Mouse (Mus musculus) embryonic facial prominence, embryonic 11.5 days (tissue): ENCODE results near the gene Slc35f6. TPM values are rescaled to one million over a fixed set of nuclear protein-coding genes. Genes with fewer than 3 reads are reported as not detected.

Experiments
- ATAC-seq: fragments of 200-750 bp; cut with Nextera tagmentation; replicated peaks from 2 replicates; pipeline ENCODE4 v1.8.0; 2017; ENCODE audit warnings: low read depth; ENCODE audit not compliant: insufficient number of reproducible peaks, low FRiP score, low TSS enrichment
- DNase-seq: peaks from one replicate; pipeline ENCODE4 v3.0.0-alpha.2; 2015; ENCODE audit warnings: low spot score
- H3K27ac ChIP-seq: fragments of 300-500 bp; sonication (generic); replicated peaks from 2 replicates; pipeline ENCODE4 v1.5.1; 2014; ENCODE audit warnings: mild to moderate bottlenecking, low read depth, low read length, control low read depth
- H3K27me3 ChIP-seq: fragments of 300-500 bp; sonication (generic); 2 replicates; pipeline ENCODE4 v1.6.1; 2014; ENCODE audit warnings: mild to moderate bottlenecking, low read length, moderate library complexity, mixed read lengths; ENCODE audit not compliant: control insufficient read depth, insufficient read depth
- H3K36me3 ChIP-seq: fragments of 300-500 bp; sonication (generic); replicated peaks from 2 replicates; pipeline ENCODE4 v1.6.1; 2014; ENCODE audit warnings: low read depth, mild to moderate bottlenecking, low read length, moderate library complexity, mixed read lengths; ENCODE audit not compliant: control insufficient read depth, insufficient read depth
- H3K4me1 ChIP-seq: fragments of 300-500 bp; sonication (generic); 2 replicates; pipeline ENCODE4 v1.6.1; 2014; ENCODE audit warnings: low read length, mixed read lengths; ENCODE audit not compliant: control insufficient read depth, insufficient read depth
- H3K4me2 ChIP-seq: fragments of 300-500 bp; sonication (generic); 2 replicates; pipeline ENCODE4 v1.6.1; 2014; ENCODE audit warnings: low read depth, mild to moderate bottlenecking, control low read depth, low read length, moderate library complexity
- H3K4me3 ChIP-seq: fragments of 300-500 bp; sonication (generic); 2 replicates; pipeline ENCODE4 v1.5.1; 2014; ENCODE audit warnings: low read depth, low read length, control low read depth
- H3K9ac ChIP-seq: fragments of 300-500 bp; sonication (generic); replicated peaks from 2 replicates; pipeline ENCODE4 v1.6.1; 2014; ENCODE audit warnings: mild to moderate bottlenecking, control low read depth, low read length
- H3K9me3 ChIP-seq: fragments of 300-500 bp; sonication (generic); replicated peaks from 2 replicates; pipeline ENCODE4 v1.6.1; 2016; ENCODE audit warnings: mild to moderate bottlenecking, low read length, inconsistent platforms, mixed read lengths; ENCODE audit not compliant: control insufficient read depth
- WGBS: fragments of 180-500 bp; shearing (Covaris S2); extraction: QIAGEN DNeasy Blood & Tissue Kit; methylation state at CpG from one replicate; pipeline ENCODE4 v1.1.7; 2014; 5-methylcytosine and 5-hydroxymethylcytosine counted together
- polyA plus RNA-seq: library from polyadenylated mRNA; unstranded; fragments of >200 nt; fragmentation: Nextera tagmentation; extraction: Ambion mirVana; gene quantifications from 2 replicates; pipeline ENCODE4 v1.2.1, GENCODE M21; 2014

Gene Slc35f6
- polyA plus RNA-seq, 1 experiment from 2014 or later, result 22.0 TPM

DNA sequence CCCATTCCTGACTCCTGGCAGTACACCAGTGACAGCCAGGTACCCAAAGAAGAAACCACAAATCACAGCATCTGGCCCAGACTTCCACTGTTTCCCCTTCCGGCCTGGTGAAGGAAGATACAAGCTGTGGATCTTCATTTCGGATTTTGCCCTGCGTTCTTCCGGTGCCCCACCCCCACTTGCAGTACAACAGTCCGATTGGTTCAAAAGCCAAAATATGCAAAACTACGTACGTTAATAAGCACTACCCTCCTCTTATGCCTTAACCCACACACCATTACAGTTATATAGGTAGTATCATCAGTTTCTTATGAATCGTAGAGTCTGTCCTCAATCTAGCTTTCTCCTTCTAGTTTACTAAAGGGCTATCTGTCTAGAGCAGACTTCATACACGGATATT is 17.6 kb downstream of the Slc35f6 start:
- ATAC-seq, result no peak
- H3K9me3 ChIP-seq, result no peaks in the 10 kb centered on the region
- DNase-seq, result no peak
- no peak overlapping the region for H3K27ac ChIP-seq
- H3K4me1 ChIP-seq, result no peaks in the 10 kb centered on the region
- no peak overlapping the region for H3K4me3 ChIP-seq
- no peak overlapping the region for H3K4me2 ChIP-seq
- H3K9ac ChIP-seq, result no peak overlapping the region
- 89% methylated on average over 9 of the region's 9 CpGs for WGBS
- no peaks in the 10 kb centered on the region for H3K27me3 ChIP-seq
- no peaks in the 10 kb centered on the region for H3K36me3 ChIP-seq

DNA sequence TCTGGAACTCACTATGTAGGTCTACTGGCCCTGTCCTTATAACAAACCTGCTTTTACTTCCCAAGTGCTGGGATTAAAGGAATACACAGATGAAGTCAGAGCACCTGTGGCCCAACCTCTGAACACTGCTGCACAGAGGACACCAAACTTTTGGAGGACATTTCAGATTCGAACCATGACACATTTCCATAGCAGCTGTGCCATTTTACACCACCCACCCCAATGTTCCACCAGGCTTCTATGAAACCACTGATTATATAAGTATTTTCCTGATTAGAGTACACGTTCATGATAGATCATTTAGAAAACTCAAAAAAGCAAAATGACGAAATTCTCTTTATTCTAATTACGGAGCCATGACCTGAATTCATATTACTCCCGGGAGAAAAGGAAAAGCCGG is 18.2 kb downstream of the Slc35f6 start:
- H3K4me3 ChIP-seq, result peak overlapping the region; percentile 85
- no peaks in the 10 kb centered on the region for H3K4me1 ChIP-seq
- ATAC-seq (no peak), DNase-seq (no peak)
- no peaks in the 10 kb centered on the region for H3K27me3 ChIP-seq
- no peaks in the 10 kb centered on the region for H3K9me3 ChIP-seq
- 0 out of 2 replicates have a peak overlapping the region, but pooled peaks have one; percentile 88 for H3K27ac ChIP-seq
- H3K36me3 ChIP-seq, result no peaks in the 10 kb centered on the region; the same call in none of the 2 replicates
- peak overlapping the region; percentile 48 for H3K4me2 ChIP-seq
- H3K9ac ChIP-seq, result peak overlapping the region; percentile 51; the same call in 1 of the 2 replicates
- WGBS, result 59% methylated on average over 6 of the region's 6 CpGs

DNA sequence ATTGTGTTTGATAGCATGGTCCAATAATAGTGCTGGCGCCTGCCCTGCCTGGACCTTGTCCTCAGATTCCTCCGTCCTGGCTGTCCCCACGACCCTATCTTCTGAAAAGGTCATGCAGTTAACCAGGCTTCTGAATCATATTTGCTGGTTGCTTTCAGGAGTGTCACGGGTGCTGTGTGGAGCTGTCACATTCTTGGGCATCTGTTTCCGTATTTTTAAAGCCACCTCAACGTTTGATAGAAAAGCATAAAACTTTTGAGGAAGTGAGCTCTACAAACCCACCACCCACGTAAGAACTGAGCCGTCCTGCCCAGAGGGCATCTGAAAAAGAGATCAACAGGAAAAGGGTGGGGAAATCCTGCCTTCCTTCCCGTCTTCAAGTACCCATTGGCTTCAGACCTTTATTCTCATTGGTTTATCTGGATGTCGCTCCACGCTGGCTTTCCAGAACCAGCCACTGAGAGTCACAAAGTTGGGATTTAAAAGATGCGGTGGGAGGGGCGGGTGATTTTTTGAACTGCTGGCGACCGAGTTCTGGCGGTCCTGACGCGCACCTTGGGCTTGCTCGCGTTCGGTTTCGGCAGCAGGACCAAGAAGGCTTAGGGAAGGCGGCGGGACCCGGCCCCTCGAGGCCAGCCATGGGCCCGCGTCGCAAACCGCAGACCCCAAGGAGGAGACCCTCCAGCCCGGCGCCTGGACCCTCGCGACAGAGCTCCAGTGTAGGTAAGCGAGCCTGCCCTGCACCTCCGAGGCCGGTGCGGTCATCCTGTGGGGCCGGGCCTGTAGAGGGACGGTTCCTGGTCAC is 18.9 kb downstream of the Slc35f6 start, which contains the start of gene Cenpa:
Cenpa (plus strand) TSS at position 387 of the 805 bp plus-strand sequence.
- H3K27ac ChIP-seq, result peak within 1 kb of the TSS; percentile 88
- ATAC-seq (peak; percentile 95), DNase-seq (peak; percentile 96)
- H3K4me1 ChIP-seq, result no peaks in the 10 kb centered on the region
- no peaks in the 10 kb centered on the region for H3K27me3 ChIP-seq
- no peaks in the 10 kb centered on the region for H3K9me3 ChIP-seq
- peak within 1 kb of the TSS; percentile 85 for H3K4me3 ChIP-seq
- under 1% methylated on average over 40 of the region's 40 CpGs for WGBS
- H3K4me2 ChIP-seq, result peak within 1 kb of the TSS; percentile 53
- H3K9ac ChIP-seq, result peak within 1 kb of the TSS; percentile 94
- peaks cover 3% of the 10 kb centered on the region for H3K36me3 ChIP-seq

DNA sequence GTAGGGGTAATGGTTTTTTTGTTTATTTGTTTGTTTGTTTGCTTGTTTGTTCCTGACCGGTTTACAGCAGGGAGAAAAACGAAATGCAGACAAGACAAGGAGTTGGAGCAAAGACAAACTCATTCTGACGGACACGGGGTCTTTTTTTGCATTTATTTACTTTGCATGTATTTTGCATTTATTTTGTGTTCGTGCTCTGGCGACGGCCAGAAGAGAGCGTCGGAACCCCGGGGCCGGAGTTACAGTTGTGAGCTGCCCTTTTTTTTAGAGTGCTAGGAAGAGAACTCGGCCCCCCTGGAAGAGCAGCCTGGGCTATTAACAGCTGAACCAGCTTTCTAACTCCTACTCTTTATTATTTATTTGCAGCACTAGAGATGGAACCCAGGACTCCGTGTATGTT is 19.5 kb downstream of the Slc35f6 start:
- peak overlapping the region; percentile 88 for H3K27ac ChIP-seq
- peak overlapping the region; percentile 85 for H3K4me3 ChIP-seq
- H3K27me3 ChIP-seq, result no peaks in the 10 kb centered on the region
- WGBS, result under 1% methylated on average over 13 of the region's 13 CpGs
- H3K9me3 ChIP-seq, result no peaks in the 10 kb centered on the region
- no peaks in the 10 kb centered on the region for H3K4me1 ChIP-seq
- H3K4me2 ChIP-seq, result peak overlapping the region; percentile 53
- peaks cover 3% of the 10 kb centered on the region for H3K36me3 ChIP-seq
- H3K9ac ChIP-seq, result peak overlapping the region; percentile 94
- DNase-seq, result no peak
- ATAC-seq, result no peak

DNA sequence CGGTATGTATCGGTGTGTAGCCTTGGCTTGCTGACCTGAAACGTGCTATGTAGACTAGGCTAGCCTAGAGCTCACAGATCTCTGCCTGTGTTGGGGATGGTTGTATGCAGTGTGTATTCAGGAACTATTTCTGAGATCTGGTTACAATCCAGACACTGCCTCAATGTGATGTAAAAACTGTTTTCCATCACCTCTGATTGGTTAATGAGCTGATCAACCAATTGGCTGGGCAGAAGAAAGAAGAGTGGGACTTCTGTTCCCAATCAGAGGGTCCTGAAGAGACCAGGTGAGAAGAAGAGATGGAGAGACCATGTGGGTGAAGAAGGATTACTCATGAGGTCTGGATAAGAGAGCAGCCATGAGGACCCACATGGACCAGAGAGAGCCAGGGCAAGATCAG is 20.0 kb downstream of the Slc35f6 start:
- H3K9me3 ChIP-seq, result no peaks in the 10 kb centered on the region

DNA sequence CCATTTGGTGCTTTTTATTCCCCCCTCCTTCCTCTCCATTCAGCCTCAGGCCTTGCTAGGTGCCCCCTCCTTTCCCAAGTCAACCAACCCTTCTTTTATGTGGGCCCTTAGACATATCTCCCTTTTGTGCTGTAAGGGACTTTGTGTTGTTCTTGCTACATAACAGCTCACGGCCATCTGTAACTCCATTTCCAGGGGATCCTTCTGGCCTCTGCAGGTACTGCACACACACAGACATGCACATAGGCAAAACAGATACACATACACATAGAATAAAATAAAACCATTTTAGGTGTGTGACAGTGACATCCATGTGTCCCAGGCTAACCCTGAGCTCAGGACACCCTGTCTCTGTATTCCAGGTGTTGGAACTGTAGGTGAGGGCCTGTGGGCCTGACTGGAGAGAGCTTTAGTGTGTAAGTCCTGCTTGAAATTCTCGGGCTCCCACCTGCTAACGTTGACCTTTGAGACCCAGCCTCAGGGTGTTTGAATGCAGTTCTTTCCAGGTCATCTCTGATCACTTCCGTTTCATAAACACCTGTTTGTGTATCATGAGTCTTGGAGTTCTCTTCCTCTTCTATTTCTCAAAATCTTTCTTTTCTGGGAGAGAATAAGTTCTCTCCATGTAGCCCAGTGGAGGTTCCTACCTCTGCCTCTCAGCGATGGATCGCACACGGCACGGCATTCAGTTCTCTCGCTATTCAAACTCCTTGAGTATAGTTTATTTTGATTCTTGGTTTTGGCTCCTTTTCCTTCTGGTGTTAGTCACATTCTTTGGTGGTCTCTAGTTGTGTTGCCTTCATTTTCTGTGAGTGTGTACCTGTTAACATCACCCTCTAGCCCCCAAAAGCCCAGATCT is 21.1 kb downstream of the Slc35f6 start:
- DNase-seq (no peak), ATAC-seq (no peak)
- H3K9me3 ChIP-seq, result no peaks in the 10 kb centered on the region
- H3K9ac ChIP-seq, result no peak overlapping the region
- 88% methylated on average over 9 of the region's 9 CpGs for WGBS
- peak overlapping the region; percentile 1; the same call in 1 of the 2 replicates for H3K4me2 ChIP-seq
- H3K36me3 ChIP-seq, result peaks cover 8% of the 10 kb centered on the region
- no peaks in the 10 kb centered on the region for H3K4me1 ChIP-seq
- H3K4me3 ChIP-seq, result no peak overlapping the region
- no peaks in the 10 kb centered on the region for H3K27me3 ChIP-seq
- no peak overlapping the region for H3K27ac ChIP-seq

More for the DNA sequence above, 20.0 kb downstream of the Slc35f6 start:
- WGBS, result 3% methylated on average over 3 of the region's 3 CpGs
- DNase-seq (no peak), ATAC-seq (no peak)
- Histone ChIP-seq H3K36me3 (peaks cover 3% of the 10 kb centered on the region), H3K4me3 (peak overlapping the region; percentile 85), H3K4me2 (peak overlapping the region; percentile 53), H3K9ac (peak overlapping the region; percentile 94), H3K27me3 (no peaks in the 10 kb centered on the region), H3K4me1 (no peaks in the 10 kb centered on the region), H3K27ac (no peak overlapping the region)

DNA sequence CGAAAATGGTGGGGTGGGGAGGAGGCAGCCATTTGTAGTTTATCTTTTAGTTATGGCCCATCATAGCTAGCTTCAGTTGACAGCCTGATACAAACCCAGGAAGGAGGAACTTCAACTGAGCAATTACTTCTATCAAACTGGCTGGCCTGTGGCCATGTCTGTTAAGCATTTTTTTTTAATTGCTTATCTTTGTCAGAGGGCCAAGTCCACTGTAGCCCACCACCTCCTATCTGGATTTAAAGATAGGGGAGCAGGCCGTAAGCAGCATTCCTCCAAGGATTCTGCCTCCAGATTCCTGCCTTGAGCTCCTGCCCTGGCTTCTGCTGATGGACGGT is 21.7 kb downstream of the Slc35f6 start:
- Histone ChIP-seq H3K4me3 (no peak overlapping the region), H3K9ac (no peak overlapping the region), H3K4me1 (no peaks in the 10 kb centered on the region), H3K36me3 (peaks cover 13% of the 10 kb centered on the region), H3K27me3 (no peaks in the 10 kb centered on the region), H3K27ac (no peak overlapping the region), H3K9me3 (no peaks in the 10 kb centered on the region), H3K4me2 (no peak overlapping the region)
- 75% methylated on average over 3 of the region's 3 CpGs for WGBS
- DNase-seq (no peak), ATAC-seq (no peak)

DNA sequence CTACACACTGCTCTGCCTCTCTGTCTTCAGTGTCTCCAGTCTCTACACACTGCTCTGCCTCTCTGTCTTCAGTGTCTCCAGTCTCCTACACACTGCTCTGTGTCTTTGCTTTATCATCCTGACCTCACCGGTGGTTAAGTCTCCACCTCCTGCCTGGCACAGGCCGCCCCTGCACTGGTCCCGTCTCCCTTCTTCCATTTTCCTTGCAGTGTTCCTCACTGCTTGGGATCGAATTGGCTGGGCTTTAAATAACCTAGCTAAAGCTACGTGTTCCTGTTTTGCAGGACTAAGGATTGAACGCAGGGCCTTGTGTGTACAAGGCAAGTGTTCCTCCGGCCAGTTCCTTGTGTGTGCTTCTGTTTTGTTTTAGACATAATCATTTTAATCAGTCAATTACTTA is 22.4 kb downstream of the Slc35f6 start:
- no peak overlapping the region for H3K9ac ChIP-seq
- no peak overlapping the region for H3K4me2 ChIP-seq
- no peak for DNase-seq
- peaks cover 14% of the 10 kb centered on the region for H3K36me3 ChIP-seq
- H3K4me1 ChIP-seq, result no peaks in the 10 kb centered on the region
- no peaks in the 10 kb centered on the region for H3K27me3 ChIP-seq
- no peaks in the 10 kb centered on the region for H3K9me3 ChIP-seq
- no peak overlapping the region for H3K27ac ChIP-seq
- WGBS, result 94% methylated on average over 7 of the region's 7 CpGs
- H3K4me3 ChIP-seq, result no peak overlapping the region
- no peak for ATAC-seq
